Mouse (Mus musculus): ENCODE data around the gene Cd8a. TPM values are rescaled to one million over a fixed set of nuclear protein-coding genes. Genes with fewer than 3 reads are reported as not detected.

The Cd8a gene
- polyA plus RNA-seq (2015; fragmentation: Illumina TruSeq; extraction: RNeasy Lipid Tissue Mini Kit (QIAGEN cat#74804); ENCODE audit: insufficient read depth, low replicate concordance) = 121 TPM

DNA sequence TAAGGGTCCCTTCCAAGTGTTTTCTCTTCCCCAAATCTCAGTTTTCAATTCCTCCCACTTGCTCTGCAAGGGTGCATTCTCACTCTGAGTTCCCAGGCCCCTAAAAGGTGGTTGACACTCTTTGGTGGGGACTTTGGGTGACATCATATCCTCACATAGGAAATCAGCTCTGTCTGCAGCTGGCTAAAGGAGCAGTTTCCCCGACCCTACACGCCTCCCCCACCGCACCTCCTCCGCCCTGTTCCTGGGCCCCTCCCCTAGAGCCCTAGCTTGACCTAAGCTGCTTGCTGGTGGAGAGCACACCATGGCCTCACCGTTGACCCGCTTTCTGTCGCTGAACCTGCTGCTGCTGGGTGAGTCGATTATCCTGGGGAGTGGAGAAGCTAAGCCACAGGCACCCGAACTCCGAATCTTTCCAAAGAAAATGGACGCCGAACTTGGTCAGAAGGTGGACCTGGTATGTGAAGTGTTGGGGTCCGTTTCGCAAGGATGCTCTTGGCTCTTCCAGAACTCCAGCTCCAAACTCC is at the start of gene Cd8a:
Gene Cd8a (plus strand): TSS at position 179 of the 527 bp plus-strand sequence.

Other genes with a start within 250 kb of the Cd8a start
- gene Thnsl2, start 229.0 kb upstream of the Cd8a start, polyA plus RNA-seq (2015; fragmentation: Illumina TruSeq; extraction: RNeasy Lipid Tissue Mini Kit (QIAGEN cat#74804); ENCODE audit: insufficient read depth, low replicate concordance) = 1.7 TPM
- 6.0 TPM for gene Fabp1, start 173.6 kb upstream of the Cd8a start, polyA plus RNA-seq (2015; fragmentation: Illumina TruSeq; extraction: RNeasy Lipid Tissue Mini Kit (QIAGEN cat#74804); ENCODE audit: insufficient read depth, low replicate concordance)
- gene Krcc1, start 101.8 kb upstream of the Cd8a start, polyA plus RNA-seq (2015; fragmentation: Illumina TruSeq; extraction: RNeasy Lipid Tissue Mini Kit (QIAGEN cat#74804); ENCODE audit: insufficient read depth, low replicate concordance) = 146 TPM
- 2.0 TPM for gene Smyd1, start 51.2 kb upstream of the Cd8a start, polyA plus RNA-seq (2015; fragmentation: Illumina TruSeq; extraction: RNeasy Lipid Tissue Mini Kit (QIAGEN cat#74804); ENCODE audit: insufficient read depth, low replicate concordance)
- gene Cd8b1, start 50.6 kb upstream of the Cd8a start, polyA plus RNA-seq (2015; fragmentation: Illumina TruSeq; extraction: RNeasy Lipid Tissue Mini Kit (QIAGEN cat#74804); ENCODE audit: insufficient read depth, low replicate concordance) = 74.2 TPM
- 93.6 TPM for gene Rmnd5a, start 67.2 kb downstream of the Cd8a start, polyA plus RNA-seq (2015; fragmentation: Illumina TruSeq; extraction: RNeasy Lipid Tissue Mini Kit (QIAGEN cat#74804); ENCODE audit: insufficient read depth, low replicate concordance)
- 31.9 TPM for gene Rnf103, start 120.5 kb downstream of the Cd8a start, polyA plus RNA-seq (2015; fragmentation: Illumina TruSeq; extraction: RNeasy Lipid Tissue Mini Kit (QIAGEN cat#74804); ENCODE audit: insufficient read depth, low replicate concordance)
- 132 TPM for gene Chmp3, start 170.4 kb downstream of the Cd8a start, polyA plus RNA-seq (2015; fragmentation: Illumina TruSeq; extraction: RNeasy Lipid Tissue Mini Kit (QIAGEN cat#74804); ENCODE audit: insufficient read depth, low replicate concordance)